Mouse (Mus musculus) cerebellum, postnatal 14 days (tissue): ENCODE measurements around the gene Cpne9.

ENCODE experiments used
- DNase-seq, 2 experiments: peaks; one replicate each; pipeline ENCODE4 v3.0.0; 2021; ENCODE audit warnings: mixed read lengths in 2 of 2

Cpne9 gene

DNA sequence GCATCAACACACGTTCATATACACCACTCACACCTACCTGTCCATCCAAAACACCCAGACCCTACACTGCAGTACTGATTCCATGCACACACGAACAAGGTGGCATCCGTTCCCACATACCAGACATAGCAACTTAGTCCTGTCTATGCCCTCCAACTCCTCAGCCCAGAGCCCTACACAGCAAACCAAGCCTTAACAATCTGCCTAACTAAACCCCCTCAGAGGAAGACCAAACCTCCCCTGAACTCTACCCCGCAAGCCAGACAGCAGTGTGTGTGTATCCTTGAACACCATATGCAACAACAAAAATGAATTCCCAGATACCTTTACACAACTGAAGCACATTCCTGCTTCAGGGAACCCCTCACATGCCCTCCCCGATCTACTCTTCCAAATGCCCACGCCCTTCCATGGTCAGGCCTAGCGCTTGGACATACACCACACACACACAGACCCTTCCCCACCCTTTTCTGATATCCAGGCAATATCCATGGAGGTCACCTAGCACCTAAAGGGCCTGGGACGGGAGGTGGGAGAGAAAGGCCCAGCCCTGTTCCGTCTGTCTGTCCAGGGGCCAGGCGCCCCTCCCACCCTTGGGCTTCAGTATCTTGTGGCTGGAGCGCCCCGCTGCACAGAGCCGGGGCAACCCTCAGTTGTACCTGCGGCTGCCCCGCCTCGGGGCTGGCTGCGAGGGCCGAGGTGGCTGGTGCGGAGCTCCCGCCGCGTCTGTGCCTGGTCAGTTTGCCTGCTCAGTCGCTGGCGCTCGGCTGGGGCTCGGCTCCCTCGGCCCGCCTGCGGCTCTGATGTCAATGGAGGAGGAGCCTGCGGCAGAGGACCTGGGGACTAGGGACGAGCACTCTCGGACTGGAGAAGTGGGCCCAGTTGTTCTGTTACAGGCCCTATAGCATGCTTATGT, 61.3 kb downstream of the Cpne9 start, which contains the start of gene Camk1:
TSS of gene Camk1 (minus strand) at position 808 of the 916 bp plus-strand sequence.
- peak; percentile 62 to 75 for DNase-seq

DNA sequence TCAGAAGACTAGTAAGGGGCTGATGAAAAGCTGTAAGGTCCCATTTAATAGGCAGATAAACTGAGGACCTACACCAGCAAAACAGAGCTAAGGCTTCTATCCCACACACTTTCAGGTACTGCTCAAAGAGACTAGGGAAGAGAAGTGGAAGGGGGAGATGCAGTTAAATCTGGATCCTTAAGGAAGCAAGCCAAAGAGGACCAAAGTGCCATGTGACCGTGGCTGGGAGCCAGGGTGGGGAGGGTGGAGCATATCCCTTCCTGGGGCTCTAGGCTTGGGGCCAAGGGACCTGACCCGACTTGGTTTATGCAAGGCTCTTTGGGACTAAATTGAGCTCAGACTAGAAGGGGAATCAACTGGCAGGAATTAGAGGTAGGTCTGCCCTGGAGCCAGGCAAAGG, 62.2 kb downstream of the Cpne9 start:
- peak; percentile 56 to 75 for DNase-seq

DNA sequence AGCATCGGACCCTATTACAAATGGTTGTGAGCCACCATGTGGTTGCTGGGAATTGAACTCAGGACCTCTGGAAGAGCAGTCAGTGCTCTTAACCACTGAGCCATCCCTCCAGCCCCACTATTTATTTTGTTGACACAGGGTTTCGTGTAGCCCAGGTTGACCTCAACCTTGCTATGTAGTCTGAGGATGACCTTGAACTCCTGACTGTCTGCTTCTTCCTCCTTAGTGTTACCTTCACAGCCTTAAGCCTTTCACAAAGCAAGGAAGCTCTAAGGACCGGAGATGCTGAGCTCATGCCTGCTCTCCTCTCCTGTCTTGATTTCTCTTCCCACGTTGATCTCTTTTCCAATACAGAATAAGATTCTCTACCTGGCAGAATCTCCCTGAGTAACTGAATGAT, 64.8 kb downstream of the Cpne9 start:
- no peak for DNase-seq

DNA sequence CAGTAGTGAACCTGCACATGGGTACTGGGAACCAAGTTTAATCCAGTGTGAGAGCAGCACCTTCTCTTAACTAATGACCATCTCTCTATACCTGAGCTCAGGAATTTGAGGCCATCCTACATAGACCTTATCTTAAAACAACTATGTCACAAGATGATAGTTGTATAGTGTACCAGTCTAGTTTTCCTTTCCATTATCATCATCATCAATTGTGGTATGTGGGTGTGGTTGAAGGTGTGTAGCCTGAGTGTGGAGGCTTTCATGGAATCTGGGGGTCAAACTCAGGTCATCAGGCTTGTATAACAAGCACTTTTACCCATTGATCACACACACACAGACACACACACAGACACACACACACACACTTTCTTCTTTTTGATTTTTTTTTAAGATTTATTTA, 68.4 kb downstream of the Cpne9 start:
- no peak for DNase-seq

DNA sequence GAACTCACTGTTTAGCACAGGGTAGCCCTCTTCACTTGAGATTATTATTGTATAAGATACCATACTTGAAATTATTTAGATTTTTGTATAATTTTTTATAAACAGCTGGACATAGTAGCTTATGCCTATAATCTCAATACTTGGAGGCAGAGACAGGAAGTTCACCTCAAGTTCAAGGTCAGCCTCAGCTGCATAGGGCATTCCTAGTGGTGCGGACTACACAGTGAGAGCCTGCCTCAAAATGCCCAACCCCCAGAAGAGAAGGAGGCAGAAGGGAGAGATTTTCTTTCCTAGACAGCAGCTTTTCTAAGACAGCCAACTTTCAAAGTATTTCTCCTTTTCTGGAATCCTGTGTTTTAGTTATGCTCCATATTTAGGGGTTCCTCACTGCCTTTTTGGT, 69.1 kb downstream of the Cpne9 start:
- DNase-seq = no peak

DNA sequence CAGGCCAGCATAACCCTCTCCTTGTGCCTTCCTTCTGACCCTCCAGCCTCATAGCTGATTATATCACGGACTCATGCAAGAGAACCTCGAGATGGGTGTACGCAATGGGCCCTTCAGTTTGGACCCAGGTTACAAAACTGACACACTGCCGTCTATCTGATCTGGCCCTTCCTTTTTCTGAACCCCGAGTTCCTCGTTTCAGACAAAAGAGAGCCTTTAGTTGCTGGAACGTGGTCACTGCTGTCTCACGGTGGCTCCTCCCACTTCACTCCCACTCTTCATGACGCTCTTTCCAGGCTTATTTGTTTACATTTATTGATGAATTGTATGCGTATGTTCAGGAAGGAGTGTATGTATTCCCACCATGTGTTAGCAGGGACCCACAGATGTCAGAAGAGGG, 69.5 kb downstream of the Cpne9 start:
- no peak for DNase-seq

DNA sequence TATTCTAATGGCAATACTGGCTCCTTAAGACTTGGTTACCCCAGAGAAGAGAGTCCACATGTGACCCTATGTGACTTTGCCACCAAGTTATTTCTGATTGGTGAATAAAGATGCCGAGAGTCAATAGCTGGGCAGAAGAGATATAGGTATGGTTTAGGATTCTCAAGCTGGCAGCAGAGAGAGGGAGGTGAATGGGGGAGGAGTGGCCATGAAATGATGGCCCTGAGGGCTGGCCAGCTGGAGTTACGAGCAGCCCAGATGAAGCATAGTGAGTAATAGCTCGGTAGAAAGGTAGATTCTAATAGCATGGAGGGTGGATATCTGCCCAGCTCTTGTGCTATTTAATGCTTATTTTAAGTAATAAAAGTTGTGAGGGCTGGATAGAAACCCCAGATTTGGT, 70.7 kb downstream of the Cpne9 start:
- DNase-seq = no peak

DNA sequence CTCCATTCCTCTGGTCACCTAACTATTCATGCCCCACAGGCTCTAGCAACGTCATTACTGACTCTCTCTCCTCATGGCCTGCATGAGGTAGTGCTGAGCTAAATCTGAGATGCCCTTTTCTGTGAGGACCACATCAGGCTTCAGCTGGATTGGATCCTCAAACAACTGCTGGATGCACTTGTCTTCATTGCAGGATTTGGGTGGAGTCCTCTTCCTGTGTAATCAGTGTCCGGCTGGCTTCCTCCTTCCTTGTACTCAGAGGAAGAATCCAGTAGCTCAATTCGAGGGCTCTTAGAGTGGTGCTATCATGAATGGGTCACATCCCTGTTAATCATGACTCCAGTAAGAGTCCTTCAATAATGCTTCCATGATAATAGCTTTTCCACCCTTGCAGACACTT, 71.6 kb downstream of the Cpne9 start:
- DNase-seq = no peak
